Mouse (Mus musculus) granulocyte monocyte progenitor cell, adult 5-6 weeks (primary cell): ENCODE results near the gene Zfp266. TPM values are rescaled to one million over a fixed set of nuclear protein-coding genes. Genes with fewer than 3 reads are reported as not detected.

ENCODE experiments used
- ATAC-seq: replicated peaks from 2 replicates; pipeline ENCODE4 v1.8.0; 2016; ENCODE audit warnings: mild to moderate bottlenecking, moderate TSS enrichment, inconsistent platforms; ENCODE audit not compliant: poor library complexity, severe bottlenecking
- total RNA-seq, 2 experiments: library from RNA; stranded (forward) in 1 of 2; stranded (reverse) in 1 of 2; fragments of 200-712, 200-1000 nt in 1 of 2; fragments of >200 nt in 1 of 2; fragmentation: Nextera tagmentation in 1 of 2; gene quantifications; 2 replicates each; pipeline ENCODE4 v1.2.3; 2014 to 2017

Zfp266 gene
- total RNA-seq, 2 experiments from 2014 or later: 33.1 to 43.5 TPM

- ATAC-seq: peak; percentile 60
Observed at GRCm38 (mm10) chr9:20493281-20493680, 27.9 kb downstream of the Zfp266 start.

- peak; percentile 84 for ATAC-seq
Observed at GRCm38 (mm10) chr9:20492527-20493233, 28.5 kb downstream of the Zfp266 start, which contains the start of gene Zfp426. Gene Zfp426 (minus strand): TSS chr9:20492746.

- ATAC-seq: no peak
Observed at GRCm38 (mm10) chr9:20491858-20492526, 29.2 kb downstream of the Zfp266 start.

- ATAC-seq: no peak
Observed at GRCm38 (mm10) chr9:20489536-20489935, 31.7 kb downstream of the Zfp266 start.

GRCm38 (mm10) chr9:20479396-20479795 lies 41.8 kb downstream of the Zfp266 start:
- ATAC-seq: no peak

- ATAC-seq: no peak
Observed at GRCm38 (mm10) chr9:20476632-20477031, 44.6 kb downstream of the Zfp266 start.

- ATAC-seq: peak; percentile 92
Observed at GRCm38 (mm10) chr9:20466761-20467442, 54.3 kb downstream of the Zfp266 start.

- peak; percentile 97 for ATAC-seq
Observed at GRCm38 (mm10) chr9:20459377-20460317, 61.6 kb downstream of the Zfp266 start, which contains the start of gene Zfp26. Gene Zfp26 (minus strand): TSS chr9:20460162.

GRCm38 (mm10) chr9:20453647-20454046 lies 67.6 kb downstream of the Zfp266 start:
- no peak for ATAC-seq

GRCm38 (mm10) chr9:20451493-20451892 lies 69.7 kb downstream of the Zfp266 start:
- ATAC-seq: no peak

Other genes starting within 250 kb of the Zfp266 start
- not detected in 2 replicates for gene Olfr39, start 239.1 kb downstream of the Zfp266 start, total RNA-seq (2014; fragmentation: Nextera tagmentation)
- gene Olfr39, start 239.1 kb downstream of the Zfp266 start, total RNA-seq (2017): not detected in 2 replicates
- gene Olfr873, start 222.9 kb downstream of the Zfp266 start, total RNA-seq (2014; fragmentation: Nextera tagmentation): not detected in 2 replicates
- gene Olfr873, start 222.9 kb downstream of the Zfp266 start, total RNA-seq (2017): not detected in 2 replicates
- not detected in 2 replicates for gene Olfr18, start 185.3 kb downstream of the Zfp266 start, total RNA-seq (2014; fragmentation: Nextera tagmentation)
- not detected in 2 replicates for gene Olfr18, start 185.3 kb downstream of the Zfp266 start, total RNA-seq (2017)
- gene Zfp560, start 136.2 kb downstream of the Zfp266 start, total RNA-seq (2014; fragmentation: Nextera tagmentation): 20.4 and 25.0 TPM in 2 replicates
- 5.6 and 8.1 TPM in 2 replicates for gene Zfp560, start 136.2 kb downstream of the Zfp266 start, total RNA-seq (2017)
- gene Zfp26, start 61.3 kb downstream of the Zfp266 start, total RNA-seq (2014; fragmentation: Nextera tagmentation): 19.6 and 28.9 TPM in 2 replicates
- 21.0 and 29.0 TPM in 2 replicates for gene Zfp26, start 61.3 kb downstream of the Zfp266 start, total RNA-seq (2017)
- gene Zfp426, start 28.7 kb downstream of the Zfp266 start, total RNA-seq (2014; fragmentation: Nextera tagmentation): 18.3 and 22.9 TPM in 2 replicates
- gene Zfp426, start 28.7 kb downstream of the Zfp266 start, total RNA-seq (2017): 22.1 and 22.6 TPM in 2 replicates
- 7.1 and 7.3 TPM in 2 replicates for gene Zfp846, start 59.9 kb upstream of the Zfp266 start, total RNA-seq (2014; fragmentation: Nextera tagmentation)
- 4.7 and 13.0 TPM in 2 replicates for gene Zfp846, start 59.9 kb upstream of the Zfp266 start, total RNA-seq (2017)
- 459 and 544 TPM in 2 replicates for gene Ubl5, start 121.5 kb upstream of the Zfp266 start, total RNA-seq (2014; fragmentation: Nextera tagmentation)
- gene Ubl5, start 121.5 kb upstream of the Zfp266 start, total RNA-seq (2017): 101 and 107 TPM in 2 replicates
- gene Fbxl12, start 123.3 kb upstream of the Zfp266 start, total RNA-seq (2014; fragmentation: Nextera tagmentation): 18.2 and 28.0 TPM in 2 replicates
- gene Fbxl12, start 123.3 kb upstream of the Zfp266 start, total RNA-seq (2017): 3.7 and 6.3 TPM in 2 replicates
- 14.8 and 22.5 TPM in 2 replicates for gene Pin1, start 130.7 kb upstream of the Zfp266 start, total RNA-seq (2014; fragmentation: Nextera tagmentation)
- 16.1 and 22.4 TPM in 2 replicates for gene Pin1, start 130.7 kb upstream of the Zfp266 start, total RNA-seq (2017)
- not detected in 2 replicates for gene Olfm2, start 224.9 kb upstream of the Zfp266 start, total RNA-seq (2014; fragmentation: Nextera tagmentation)
- gene Olfm2, start 224.9 kb upstream of the Zfp266 start, total RNA-seq (2017): 0.09 TPM in 1 of 2 replicates, not detected in the other